Mouse (Mus musculus) lung, postnatal 0 days (tissue): ENCODE measurements around the gene Olfr98.

Experiments
- CTCF ChIP-seq: IDR thresholded peaks from 2 replicates; pipeline ENCODE4 v1.5.1; 2016; ENCODE audit warnings: antibody characterized with exemption, mild to moderate bottlenecking
- EP300 ChIP-seq: IDR thresholded peaks from 2 replicates; pipeline ENCODE4 v1.6.1; 2016; ENCODE audit warnings: antibody characterized with exemption, mild to moderate bottlenecking, control low read depth

GRCm38 (mm10) chr17:37280331-37280730 lies 16.8 kb upstream of the Olfr98 start:
- TF ChIP-seq CTCF (no peak), EP300 (no peak)
